Mouse (Mus musculus) large intestine, adult 2 months (tissue): ENCODE measurements around the gene Ubb. TPM values are rescaled to one million over a fixed set of nuclear protein-coding genes. Genes with fewer than 3 reads are reported as not detected.
A peak's percentile ranks its signal among the peaks of the same experiment; 100 is the strongest.

ENCODE experiments used
- DNase-seq: peaks from one replicate; pipeline ENCODE4 v3.0.0-alpha.2; 2012; ENCODE audit warnings: low read depth, low spot score
- WGBS: fragments of 180-500 bp; shearing (Covaris S2); methylation state at CpG from one replicate; pipeline ENCODE4 v1.1.7; 2018; 5-methylcytosine and 5-hydroxymethylcytosine counted together
- polyA plus RNA-seq: library from polyadenylated mRNA; depleted of rRNA; stranded (reverse); fragments of >200 nt; gene quantifications from 2 replicates; pipeline ENCODE4 v1.2.3, GENCODE M21; 2012

Ubb gene
- polyA plus RNA-seq, 1 experiment = 1,797 TPM

- WGBS = 0% methylated on average over 5 of the region's 5 CpGs
- peak; percentile 57 for DNase-seq
Observed at GRCm38 (mm10) chr11:62549782-62550181, 1.2 kb upstream of the Ubb start.

- 2% methylated on average over 11 of the region's 11 CpGs for WGBS
- peak; percentile 92 for DNase-seq
Observed at GRCm38 (mm10) chr11:62550227-62550685, 715 bp upstream of the Ubb start.

GRCm38 (mm10) chr11:62551226-62552119 is 502 bp downstream of the Ubb start:
- no peak for DNase-seq
- under 1% methylated on average over 58 of the region's 58 CpGs for WGBS

GRCm38 (mm10) chr11:62553186-62553585 is 2.2 kb downstream of the Ubb start:
- no peak for DNase-seq
- 0% methylated on average over 1 of the region's 1 CpGs for WGBS

- DNase-seq = no peak
- WGBS = 44% methylated on average over 5 of the region's 5 CpGs
Observed at GRCm38 (mm10) chr11:62553633-62554032, 2.7 kb downstream of the Ubb start.

GRCm38 (mm10) chr11:62554163-62554855 is 3.3 kb downstream of the Ubb start:
- DNase-seq = no peak
- 46% methylated on average over 5 of the region's 5 CpGs for WGBS

GRCm38 (mm10) chr11:62554934-62555517 is 4.1 kb downstream of the Ubb start:
- no peak for DNase-seq

GRCm38 (mm10) chr11:62555896-62556412 is 5.0 kb downstream of the Ubb start:
- no peak for DNase-seq

GRCm38 (mm10) chr11:62557205-62557604 is 6.2 kb downstream of the Ubb start:
- DNase-seq = peak; percentile 47
- WGBS = 30% methylated on average over 5 of the region's 5 CpGs

GRCm38 (mm10) chr11:62558152-62558551 is 7.2 kb downstream of the Ubb start:
- no peak for DNase-seq
- 75% methylated on average over 2 of the region's 2 CpGs for WGBS

- WGBS = 36% methylated on average over 6 of the region's 6 CpGs
- no peak for DNase-seq
Observed at GRCm38 (mm10) chr11:62558961-62559646, 8.1 kb downstream of the Ubb start.

GRCm38 (mm10) chr11:62560463-62561016 is 9.6 kb downstream of the Ubb start:
- DNase-seq = no peak

GRCm38 (mm10) chr11:62563590-62563989 is 12.6 kb downstream of the Ubb start:
- WGBS = 87% methylated on average over 2 of the region's 2 CpGs
- no peak for DNase-seq

More at GRCm38 (mm10) chr11:62560463-62561016, 9.6 kb downstream of the Ubb start:
- WGBS = 30% methylated on average over 43 of the region's 43 CpGs

- DNase-seq = no peak
- 84% methylated on average over 7 of the region's 7 CpGs for WGBS
Observed at GRCm38 (mm10) chr11:62565747-62566146, 14.8 kb downstream of the Ubb start.

GRCm38 (mm10) chr11:62566211-62566610 is 15.2 kb downstream of the Ubb start:
- WGBS = 32% methylated on average over 1 of the region's 1 CpGs
- DNase-seq = no peak

- 59% methylated on average over 3 of the region's 3 CpGs for WGBS
Observed at GRCm38 (mm10) chr11:62568300-62568699, 17.3 kb downstream of the Ubb start.

GRCm38 (mm10) chr11:62573959-62574702 is 23.2 kb downstream of the Ubb start, which contains the start of gene Trpv2:
Gene Trpv2 (plus strand): TSS chr11:62574486.
- no peak for DNase-seq
- 66% methylated on average over 6 of the region's 6 CpGs for WGBS

More at GRCm38 (mm10) chr11:62568300-62568699, 17.3 kb downstream of the Ubb start:
- no peak for DNase-seq

GRCm38 (mm10) chr11:62574703-62575085 is 23.7 kb downstream of the Ubb start:
- 69% methylated on average over 4 of the region's 4 CpGs for WGBS
- no peak for DNase-seq

- WGBS = 2% methylated on average over 9 of the region's 9 CpGs
Observed at GRCm38 (mm10) chr11:62575297-62575658, 24.3 kb downstream of the Ubb start.

More at GRCm38 (mm10) chr11:62575297-62575658, 24.3 kb downstream of the Ubb start:
- DNase-seq = peak; percentile 59
